Mouse (Mus musculus): Measurements from ENCODE around the gene Ehd1.

DNA sequence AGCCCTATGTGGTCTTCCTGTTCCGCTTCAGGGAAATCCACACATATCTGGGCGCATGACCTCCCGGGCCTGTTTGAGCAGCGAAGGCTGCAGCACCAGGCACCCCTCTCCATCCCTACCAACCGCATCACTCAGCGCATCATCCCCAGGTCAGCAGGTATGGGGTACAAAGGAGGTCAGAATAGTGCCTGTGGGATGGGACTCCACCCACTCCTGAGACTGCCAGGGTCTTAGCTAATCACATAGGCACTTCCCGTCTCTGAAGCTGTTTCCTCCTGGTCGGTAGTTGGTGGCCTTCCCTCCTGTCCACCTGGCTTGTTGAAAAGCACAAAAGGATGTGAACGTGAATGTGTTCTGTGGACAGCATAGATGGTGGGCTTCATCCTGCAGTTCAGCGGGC lies 70.1 kb downstream of the Ehd1 start:
- TF ChIP-seq ZC3H11A (IDR thresholded peaks at IDR 0.05; ENCODE audit: borderline replicate concordance, low read depth, low read length) = no peak
- no peak for TF ChIP-seq CHD2 (IDR thresholded peaks at IDR 0.05; ENCODE audit: low read depth, low read length)
